Mouse (Mus musculus) megakaryocyte-erythroid progenitor cell, adult 5-6 weeks (primary cell): ENCODE results near the gene Dguok. TPM values are rescaled to one million over a fixed set of nuclear protein-coding genes. Genes with fewer than 3 reads are reported as not detected.
A peak's percentile ranks its signal among the peaks of the same experiment; 100 is the strongest.

Experiments used
- ATAC-seq: replicated peaks from 2 replicates; pipeline ENCODE4 v1.8.0; 2016; ENCODE audit warnings: mild to moderate bottlenecking, inconsistent platforms; ENCODE audit not compliant: severe bottlenecking, poor library complexity, low FRiP score, low TSS enrichment
- total RNA-seq, 2 experiments: library from RNA; stranded (forward) in 1 of 2; stranded (reverse) in 1 of 2; fragments of 200-1000, 215-1000 nt in 1 of 2; fragments of >200 nt in 1 of 2; fragmentation: Nextera tagmentation in 1 of 2; gene quantifications; 2 replicates each; pipeline ENCODE4 v1.2.3; 2014 to 2017

The Dguok gene
- total RNA-seq, 2 experiments from 2014 or later: 37.9 to 53.6 TPM

GRCm38 (mm10) chr6:83501524-83502310, 5.1 kb downstream of the Dguok start:
- ATAC-seq: no peak

GRCm38 (mm10) chr6:83500462-83500861, 6.3 kb downstream of the Dguok start:
- no peak for ATAC-seq

GRCm38 (mm10) chr6:83499078-83499477, 7.7 kb downstream of the Dguok start:
- ATAC-seq: no peak

DNA sequence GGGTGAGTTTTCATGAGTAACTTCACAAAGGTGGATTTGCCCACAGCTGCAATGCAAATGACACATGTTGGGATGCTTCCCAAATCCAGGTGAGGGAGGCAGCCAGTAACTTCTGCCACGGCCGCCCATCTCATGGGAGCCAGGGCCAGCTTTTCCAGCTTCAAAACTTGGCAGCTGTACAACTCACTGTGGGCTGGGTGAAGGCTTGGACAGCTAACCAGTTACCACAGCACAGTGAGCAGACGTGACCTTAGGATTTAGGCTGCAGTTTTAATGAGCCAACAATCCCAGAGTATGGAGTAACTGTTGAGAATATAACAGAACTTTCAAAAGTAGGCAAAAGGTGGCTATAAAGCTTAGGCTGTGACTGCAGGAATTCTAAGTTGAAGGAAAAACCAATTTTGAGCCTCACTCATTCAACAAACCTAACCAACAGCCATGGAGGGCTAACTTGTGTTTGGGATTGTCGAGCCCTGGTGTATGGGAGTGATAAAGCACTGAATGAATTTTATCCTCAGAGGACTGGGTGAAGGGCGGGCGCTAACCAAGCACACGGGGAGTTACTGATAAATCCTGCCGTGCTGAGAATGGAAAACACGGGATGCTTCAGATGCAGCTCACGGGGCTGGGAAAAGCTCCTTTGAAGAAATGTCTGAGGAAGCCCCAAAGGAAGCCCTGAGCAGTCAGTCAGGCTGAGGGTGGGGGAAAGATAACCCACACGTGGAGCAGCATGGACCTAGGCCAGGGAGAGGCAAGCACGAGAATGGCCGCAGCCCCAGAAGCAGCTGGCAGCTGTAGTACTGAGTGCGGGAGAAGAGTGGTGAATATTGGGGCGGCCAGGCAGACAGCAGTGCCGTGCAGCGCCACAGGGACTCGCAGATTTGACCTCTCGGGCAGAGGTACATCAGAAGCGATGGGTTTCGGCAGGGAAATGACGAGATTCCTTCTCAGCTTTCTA, 9.7 kb downstream of the Dguok start:
- ATAC-seq: peak; percentile 66

- ATAC-seq: no peak
These were observed 10.6 kb downstream of the Dguok start for GRCm38 (mm10) chr6:83496009-83496752.

- ATAC-seq: no peak
These were observed 16.1 kb downstream of the Dguok start for GRCm38 (mm10) chr6:83490622-83491021.

DNA sequence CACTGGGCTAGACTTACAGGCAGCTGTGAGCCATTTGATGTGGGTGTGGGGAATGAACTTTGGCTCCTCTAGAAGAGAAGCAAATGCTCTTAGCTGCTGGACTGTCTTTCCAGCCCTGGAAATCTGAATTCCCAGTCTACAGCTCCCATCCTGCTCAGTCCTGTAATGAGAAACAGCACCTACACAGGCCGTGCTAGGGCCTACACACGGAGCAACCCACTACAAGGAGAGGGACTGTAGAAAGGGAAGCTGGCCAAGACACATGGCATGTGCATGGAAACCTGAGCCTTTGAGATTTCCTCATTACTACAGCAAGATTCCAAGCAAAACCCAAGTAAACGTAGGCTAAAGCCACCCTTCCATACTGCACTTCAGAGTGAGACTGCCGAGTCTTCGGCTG, 18.6 kb downstream of the Dguok start:
- no peak for ATAC-seq

DNA sequence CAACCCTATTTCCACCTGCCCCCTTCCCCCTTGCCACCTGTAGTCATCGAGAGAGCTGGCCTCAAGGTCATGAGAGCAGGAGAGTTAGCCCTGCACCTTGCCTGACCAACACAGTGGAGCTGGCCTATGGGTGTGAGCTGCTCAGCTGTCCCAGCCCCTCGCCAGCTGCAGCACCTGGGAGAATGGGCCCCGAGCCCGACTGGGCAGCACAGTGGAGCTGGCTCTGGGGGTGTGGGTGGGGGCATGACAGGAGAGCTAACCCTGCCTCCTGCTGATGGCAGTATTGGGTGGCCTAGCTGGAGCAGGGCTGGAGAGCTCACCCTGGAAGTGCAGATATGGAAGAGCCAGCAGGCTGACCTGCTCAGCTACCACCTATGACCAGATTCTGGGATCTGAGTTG, 19.5 kb downstream of the Dguok start:
- no peak for ATAC-seq

GRCm38 (mm10) chr6:83485854-83486253, 20.9 kb downstream of the Dguok start:
- no peak for ATAC-seq

- ATAC-seq: no peak
These were observed 23.0 kb downstream of the Dguok start for GRCm38 (mm10) chr6:83483776-83484175.

DNA sequence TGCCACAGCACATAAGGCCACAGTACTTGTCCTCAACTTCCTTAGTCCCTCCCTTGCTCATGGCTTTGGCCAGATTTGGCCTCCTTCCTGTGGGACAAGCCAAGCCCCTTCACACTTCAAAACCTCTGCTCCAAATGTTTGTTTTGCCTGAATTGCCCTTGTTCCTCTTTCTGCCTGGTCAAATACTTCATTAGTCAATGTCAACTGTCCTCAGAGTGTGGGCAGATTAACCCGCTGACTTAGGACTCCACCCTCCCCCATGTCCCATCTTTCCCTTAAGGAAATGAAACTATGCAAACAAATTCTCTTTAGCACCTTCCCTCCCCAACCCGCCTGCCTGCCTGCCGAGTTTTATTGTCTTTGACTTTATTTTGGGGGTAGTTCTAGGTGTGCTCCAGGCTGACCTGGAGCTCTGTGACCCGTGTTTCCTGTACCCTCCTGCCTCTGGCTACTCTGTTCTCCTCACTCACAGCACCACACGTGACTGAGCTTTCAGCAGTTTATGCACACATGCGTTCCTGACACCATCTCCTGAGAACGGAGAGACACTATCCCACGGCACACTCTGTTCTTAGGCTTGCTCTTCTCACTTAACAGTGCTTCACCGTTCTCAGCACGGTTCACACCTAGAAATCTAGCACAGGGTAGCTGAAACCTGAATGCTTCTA, 24.2 kb downstream of the Dguok start:
- ATAC-seq: 0 out of 2 replicates have a peak, but pooled peaks have one; percentile 27

- no peak for ATAC-seq
These were observed 26.6 kb downstream of the Dguok start for GRCm38 (mm10) chr6:83480019-83480655.

DNA sequence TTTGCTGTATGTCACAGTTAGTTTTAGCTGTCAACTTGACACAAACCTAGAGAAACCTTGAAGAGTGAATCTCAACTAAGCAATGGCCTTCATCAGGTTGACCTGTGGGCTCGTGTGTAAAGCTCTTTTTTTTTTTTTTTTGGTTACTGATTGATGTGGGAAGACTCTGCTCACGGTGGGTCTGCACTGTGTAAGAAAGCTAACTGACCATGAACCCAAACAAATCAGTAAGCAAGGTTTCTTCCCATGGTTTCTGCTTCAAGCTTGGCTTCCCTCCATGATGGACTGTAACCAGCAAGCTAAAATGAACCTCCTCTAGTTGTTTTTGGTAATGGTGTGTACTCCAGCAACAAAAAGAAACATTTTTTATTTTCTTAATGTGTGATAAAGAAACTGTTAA, 27.6 kb downstream of the Dguok start:
- ATAC-seq: no peak

- no peak for ATAC-seq
These were observed 28.1 kb downstream of the Dguok start for GRCm38 (mm10) chr6:83478628-83479027.

GRCm38 (mm10) chr6:83478217-83478616, 28.6 kb downstream of the Dguok start:
- ATAC-seq: no peak

DNA sequence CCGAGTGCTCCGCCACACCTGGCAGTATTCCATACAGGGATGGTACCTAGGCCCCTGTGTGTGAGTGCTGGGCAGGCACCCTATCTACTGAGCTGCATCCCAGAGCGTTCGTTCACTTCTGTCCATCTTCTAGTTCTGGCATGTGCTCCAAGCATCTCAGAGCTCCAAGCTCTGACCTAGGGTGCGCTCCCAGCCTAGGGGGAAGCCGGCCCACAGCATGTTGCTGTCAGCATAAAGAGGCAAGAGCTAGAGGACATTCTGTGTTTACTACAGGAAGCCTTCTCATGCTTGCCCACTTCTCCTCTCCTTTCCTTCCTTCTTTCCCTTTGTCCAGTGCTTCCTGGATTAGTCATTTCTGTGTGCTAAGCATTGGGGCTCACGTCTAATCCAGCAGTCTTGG, 31.3 kb downstream of the Dguok start:
- ATAC-seq: no peak

- peak; percentile 54 for ATAC-seq
These were observed 33.5 kb downstream of the Dguok start for GRCm38 (mm10) chr6:83473240-83473639.

GRCm38 (mm10) chr6:83471739-83472138, 35.0 kb downstream of the Dguok start:
- no peak for ATAC-seq

GRCm38 (mm10) chr6:83464011-83464410, 42.8 kb downstream of the Dguok start:
- no peak for ATAC-seq
